Comparison of ENCODE assay signal across 13 mouse cellular contexts in the genomic region with DNA sequence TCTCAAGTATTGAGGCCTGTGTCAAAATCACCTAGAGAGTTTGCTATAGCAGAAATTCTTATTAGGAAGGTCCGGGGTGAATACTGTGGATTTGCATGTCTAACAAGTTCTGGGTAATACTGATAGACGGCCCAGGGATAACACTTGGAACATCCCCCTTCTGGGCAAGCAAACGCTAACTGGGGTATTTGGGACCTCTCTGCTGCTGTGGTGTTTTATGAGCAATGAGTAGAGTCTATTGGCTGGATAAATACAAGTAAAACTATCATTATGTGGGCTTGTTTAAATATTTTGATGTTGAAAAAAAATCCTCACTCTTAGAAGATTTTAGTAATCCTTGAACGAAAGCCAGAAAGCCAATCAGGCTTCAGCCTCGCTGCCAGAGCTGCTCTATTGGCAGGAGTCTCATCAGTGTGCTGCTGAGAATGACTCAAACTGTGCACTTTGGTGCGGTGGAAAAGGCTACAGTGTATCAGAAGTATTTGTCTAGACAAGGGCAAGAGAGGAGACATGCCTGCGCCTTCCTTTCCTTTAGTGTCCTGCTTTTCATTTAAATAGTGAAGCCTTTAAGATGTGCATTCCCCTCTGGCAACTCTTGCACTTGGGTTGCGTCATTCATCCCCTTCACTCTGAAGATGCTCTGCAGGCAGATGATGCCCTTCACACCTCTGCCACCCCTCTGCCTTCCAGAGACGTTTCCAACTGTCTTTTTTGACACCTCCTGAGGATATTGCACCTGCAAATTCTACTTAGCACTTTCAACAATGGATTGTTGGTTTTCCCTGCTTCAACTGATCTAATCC.
DNase-seq lines count a peak whose midpoint lies in the region; ATAC-seq and TF ChIP-seq lines count a peak whose summit lies in the region.
"Had no signal": no experiment of that assay in that cellular context is flagged by ENCODE, and none has a peak within 500 bp of the region (broad histone marks: within the 10 kb centered on the region; RNA-seq: fewer than 3 reads in every experiment).

No protein-coding gene starts in this region.

- H3K36me3 ChIP-seq in lung, embryonic 14.5 days (ENCODE audit: insufficient read depth) = no peaks in the 10 kb centered on the region
- H3K36me3 ChIP-seq in myocyte (ENCODE audit: control insufficient read depth, insufficient read depth) = no peaks in the 10 kb centered on the region

- no peak overlapping the region for H3ac ChIP-seq in myocyte (ENCODE audit: control insufficient read depth, insufficient read length)

- no peak for ATAC-seq in lung, embryonic 14.5 days (ENCODE audit: insufficient read depth)
- ATAC-seq: CD4-positive, CD25-positive, alpha-beta regulatory T cell, adult 4 months had no signal

- H3K27ac ChIP-seq in lung, embryonic 14.5 days (ENCODE audit: low read depth) = no peak overlapping the region
- H3K27ac ChIP-seq: hindbrain, embryonic 14.5 days had no signal

- no peaks in the 10 kb centered on the region for H3K9me3 ChIP-seq in lung, embryonic 14.5 days (ENCODE audit: low read depth, low read length)

- WGBS in lung, embryonic 14.5 days = 29% methylated on average over 9 of the region's 9 CpGs

- no peak overlapping the region for H3K9ac ChIP-seq in lung, embryonic 14.5 days
- H3K9ac ChIP-seq: hindbrain, embryonic 14.5 days had no signal

- H3K27me3 ChIP-seq in lung, embryonic 14.5 days (ENCODE audit: insufficient read depth, low read length) = no peaks in the 10 kb centered on the region; the same call in 1 of the 2 replicates
- H3K27me3 ChIP-seq in myocyte (ENCODE audit: control insufficient read depth, insufficient read depth, insufficient read length) = no peaks in the 10 kb centered on the region

- H3K4me2 ChIP-seq in lung, embryonic 14.5 days = no peak overlapping the region
- peak overlapping the region; percentile 13 for H3K4me2 ChIP-seq in myocyte (ENCODE audit: low read depth)
- H3K4me2 ChIP-seq: hindbrain, embryonic 14.5 days had no signal

- TF ChIP-seq POLR2A in myocyte (IDR thresholded peaks at IDR 0.05; ENCODE audit: insufficient read length, low read depth) = no peak

- H3K4me1 ChIP-seq in lung, embryonic 14.5 days (ENCODE audit: insufficient read depth) = no peaks in the 10 kb centered on the region

- TF ChIP-seq CTCF in lung, embryonic 14.5 days (IDR thresholded peaks at IDR 0.05; ENCODE audit: low read depth) = no peak

- no peak overlapping the region for H3K4me3 ChIP-seq in lung, embryonic 14.5 days (ENCODE audit: low read depth, low read length)
- no peak overlapping the region for H3K4me3 ChIP-seq in myocyte

- peak; percentile 17 to 21 for DNase-seq in cerebellum, postnatal 36 days
- DNase-seq in cerebellum, adult 11-12 months = no peak
- DNase-seq in lung, embryonic 14.5 days = peak; percentile 74
- no peak for DNase-seq in lung, postnatal 25 days (ENCODE audit: low spot score)
- DNase-seq in adrenal gland, postnatal 36 days = peak; percentile 22 to 44
- no peak for DNase-seq in ovary, postnatal 10 days (ENCODE audit: low spot score)
- DNase-seq: kidney, adult 18-20 months; kidney, postnatal 4 days; liver; thymus, postnatal 36 days had no signal

- H3K79me2 ChIP-seq in myocyte (ENCODE audit: control insufficient read depth, insufficient read depth) = no peaks in the 10 kb centered on the region

TF ChIP-seq in myocyte, 11 proteins besides CTCF, POLR2A, EP300 and RAD21:
- TF ChIP-seq CEBPB (IDR thresholded peaks at IDR 0.05; ENCODE audit: insufficient read depth, poor library complexity, severe bottlenecking) (peak; percentile 93), USF1 (IDR thresholded peaks at IDR 0.05; ENCODE audit: low read depth) (no peak)

Comparison
In these comparisons a context has a peak if more than half of its experiments do, and no peak if none do; other contexts are left out.
1. DNase-seq: peak in cerebellum, postnatal 36 days (2 of 2), lung, embryonic 14.5 days (single experiment) and adrenal gland, postnatal 36 days (2 of 2); none in cerebellum, adult 11-12 months (single experiment), lung, postnatal 25 days (single experiment) and ovary, postnatal 10 days (single experiment).